ENCODE assay signal across 8 mouse cellular contexts in the genomic region with DNA sequence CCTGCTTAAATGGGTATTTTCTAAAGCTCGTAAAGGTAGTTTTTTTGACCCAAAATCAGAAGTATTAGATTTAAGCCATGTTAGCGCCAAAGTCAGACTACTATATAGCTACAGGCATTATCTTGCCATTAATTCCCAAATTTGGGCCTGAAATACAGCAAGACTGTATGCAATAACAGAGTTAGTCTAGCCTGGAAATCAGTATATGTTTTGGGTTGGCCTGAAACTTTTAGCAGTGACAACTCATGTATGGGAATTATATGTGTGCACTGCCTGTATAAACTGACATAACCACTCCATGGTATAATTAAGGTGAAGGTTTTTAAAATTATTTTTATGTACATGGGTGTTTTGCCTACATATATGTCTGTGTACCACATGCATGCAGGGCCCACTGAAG. TPM values are rescaled to one million over a fixed set of nuclear protein-coding genes. Genes with fewer than 3 reads are reported as not detected.
A peak's percentile ranks its signal among the peaks of the same experiment; 100 is the strongest.
DNase-seq lines count a peak whose midpoint lies in the region; ATAC-seq and TF ChIP-seq lines count a peak whose summit lies in the region.

A gene (minus strand): TSS at position 101 of the 400 bp plus-strand sequence.

- peaks cover 26% of the 10 kb centered on the region; the same call in 1 of the 2 replicates for H3K79me2 ChIP-seq in liver, adult 2 months (ENCODE audit: control insufficient read depth, insufficient read depth, low read length)

- WGBS in liver, adult 2 months, result 100% methylated on average over 2 of the region's 2 CpGs
- WGBS in embryonic facial prominence, embryonic 10.5 days, result 90% methylated on average over 2 of the region's 2 CpGs
- 87% methylated on average over 2 of the region's 2 CpGs for WGBS in heart, embryonic 12.5 days

- no peaks in the 10 kb centered on the region for H3K9me3 ChIP-seq in embryonic facial prominence, embryonic 10.5 days
- H3K9me3 ChIP-seq in heart, embryonic 12.5 days (replicated peaks), result no peaks in the 10 kb centered on the region

- no peak for TF ChIP-seq POLR2A in liver, adult 2 months (IDR thresholded peaks at IDR 0.05; ENCODE audit: extremely low read depth, insufficient read depth, low read length)

- H3K27me3 ChIP-seq in liver, adult 2 months (ENCODE audit: control insufficient read depth, insufficient read depth, low read length), result no peaks in the 10 kb centered on the region
- no peaks in the 10 kb centered on the region for H3K27me3 ChIP-seq in embryonic facial prominence, embryonic 10.5 days (replicated peaks; ENCODE audit: low read depth, poor library complexity, severe bottlenecking)
- H3K27me3 ChIP-seq in heart, embryonic 12.5 days (replicated peaks), result no peaks in the 10 kb centered on the region

- intact Hi-C loops in left cerebral cortex, postnatal 10 days (cut with DNase I), result no loop called here

- peak within 1 kb of the TSS; percentile 72 for H3K4me3 ChIP-seq in liver, adult 2 months (ENCODE audit: insufficient read depth, low read depth, low read length)
- peak within 1 kb of the TSS; percentile 96 for H3K4me3 ChIP-seq in embryonic facial prominence, embryonic 10.5 days
- peak within 1 kb of the TSS; percentile 85 for H3K4me3 ChIP-seq in heart, embryonic 12.5 days

- DNase-seq in liver, adult 2 months (ENCODE audit: extremely low read depth, low read depth, low spot score), result no peak
- no peak for DNase-seq in liver
- no peak for DNase-seq in embryonic facial prominence, embryonic 10.5 days (ENCODE audit: low spot score)
- DNase-seq in left cerebral cortex, postnatal 10 days (ENCODE audit: extremely low spot score in 1 of 2, low spot score in 2 of 2), result no peak
- DNase-seq in cerebellum, postnatal 36 days, result no peak
- no peak for DNase-seq in ovary, postnatal 14 days (ENCODE audit: low spot score)

- no peak for ATAC-seq in heart, embryonic 12.5 days (ENCODE audit: insufficient number of reproducible peaks, low FRiP score)
- no peak for ATAC-seq in monocyte, adult 5-6 weeks (replicated peaks; ENCODE audit: insufficient number of reproducible peaks, low FRiP score, low TSS enrichment, poor library complexity, severe bottlenecking)

- peak within 1 kb of the TSS; percentile 94 for H3K27ac ChIP-seq in liver, adult 2 months (replicated peaks; ENCODE audit: insufficient read depth, low read depth, low read length)
- peak within 1 kb of the TSS; percentile 97 for H3K27ac ChIP-seq in embryonic facial prominence, embryonic 10.5 days (replicated peaks)
- H3K27ac ChIP-seq in heart, embryonic 12.5 days (ENCODE audit: poor library complexity, severe bottlenecking), result peak within 1 kb of the TSS; percentile 95

- peaks cover 27% of the 10 kb centered on the region for H3K36me3 ChIP-seq in liver, adult 2 months (ENCODE audit: control insufficient read depth, insufficient read depth, low read length)
- peaks cover 60% of the 10 kb centered on the region for H3K36me3 ChIP-seq in embryonic facial prominence, embryonic 10.5 days (replicated peaks)
- H3K36me3 ChIP-seq in heart, embryonic 12.5 days, result peaks cover 52% of the 10 kb centered on the region

- peaks cover 18% of the 10 kb centered on the region for H3K4me1 ChIP-seq in liver, adult 2 months (ENCODE audit: control insufficient read depth, insufficient read depth, low read length)
- H3K4me1 ChIP-seq in embryonic facial prominence, embryonic 10.5 days, result peaks cover 20% of the 10 kb centered on the region
- peaks cover 19% of the 10 kb centered on the region for H3K4me1 ChIP-seq in heart, embryonic 12.5 days (replicated peaks)

- no peak for TF ChIP-seq CTCF in liver, adult 2 months (IDR thresholded peaks at IDR 0.05; ENCODE audit: low read depth, low read length)

- H3K9ac ChIP-seq in liver, adult 2 months (ENCODE audit: low read depth, low read length), result peak within 1 kb of the TSS; percentile 80
- peak within 1 kb of the TSS; percentile 88 for H3K9ac ChIP-seq in heart, embryonic 12.5 days

- H3K4me2 ChIP-seq in heart, embryonic 12.5 days, result peak within 1 kb of the TSS; percentile 90

RNA-seq across cellular contexts. Expression of the gene that starts here (rescaled TPM):
- total RNA-seq in liver, adult 2 months (2014; rRNA removed), result 331 and 332 TPM in 2 replicates
- polyA plus RNA-seq in liver, adult 2 months (2012; rRNA removed), result 171 and 187 TPM in 2 replicates
- 523 and 540 TPM in 2 replicates for polyA plus RNA-seq in embryonic facial prominence, embryonic 10.5 days (2016; fragmentation: Nextera tagmentation; extraction: Ambion mirVana)
- 997 and 1,021 TPM in 2 replicates for polyA plus RNA-seq in heart, embryonic 12.5 days (2016; fragmentation: Nextera tagmentation; extraction: Ambion mirVana)
- total RNA-seq in left cerebral cortex, postnatal 10 days (2021), result 100 to 1,000 TPM; 267 to 289 TPM
- 94.3 to 131 TPM (median 97.4 TPM) in 3 replicates for total RNA-seq in monocyte, adult 5-6 weeks (2017)
